Mouse (Mus musculus): ENCODE measurements around the gene Saa3.

- TF ChIP-seq CTCF (IDR thresholded peaks at IDR 0.05; ENCODE audit: extremely low read depth, insufficient read length, insufficient replicate concordance, low read depth, low read length) (no peak), POLR2A (IDR thresholded peaks at IDR 0.05; ENCODE audit: low read depth, low read length) (no peak)
Measured at GRCm38 (mm10) chr7:46719526-46719925, 4.0 kb upstream of the Saa3 start.
